Mouse (Mus musculus) cortical plate, adult 2 months (tissue): ENCODE results near the gene Hnrnpl. TPM values are rescaled to one million over a fixed set of nuclear protein-coding genes. Genes with fewer than 3 reads are reported as not detected.
A peak's percentile ranks its signal among the peaks of the same experiment; 100 is the strongest.

Source experiments
- H3K27ac ChIP-seq: fragments of 200-500 bp; 2 replicates; pipeline ENCODE4 v1.5.1; 2012; ENCODE audit warnings: low read length, control low read depth, inconsistent platforms; ENCODE audit not compliant: insufficient read depth
- H3K4me1 ChIP-seq: fragments of 200-500 bp; 2 replicates; pipeline ENCODE4 v1.6.1; 2011; ENCODE audit warnings: low read length; ENCODE audit not compliant: control insufficient read depth, insufficient read depth
- H3K4me3 ChIP-seq: fragments of 200-500 bp; 2 replicates; pipeline ENCODE4 v1.5.1; 2011; ENCODE audit warnings: mild to moderate bottlenecking, low read length, control low read depth; ENCODE audit not compliant: insufficient read depth
- CTCF ChIP-seq: fragments of 200-500 bp; IDR thresholded peaks from 2 replicates; pipeline ENCODE4 v1.5.1; 2011; ENCODE audit warnings: mild to moderate bottlenecking, control low read depth, low read length; ENCODE audit not compliant: insufficient read depth; ENCODE audit errors: extremely low read depth
- POLR2A ChIP-seq: fragments of 200-500 bp; IDR thresholded peaks from 2 replicates; pipeline ENCODE4 v1.6.1; 2011; ENCODE audit warnings: mild to moderate bottlenecking, low read length, control low read depth; ENCODE audit not compliant: insufficient read depth; ENCODE audit errors: extremely low read depth
- polyA plus RNA-seq: library from polyadenylated mRNA; depleted of rRNA; stranded (reverse); fragments of >200 nt; gene quantifications from 2 replicates; pipeline ENCODE4 v1.2.3, GENCODE M21; 2012

Hnrnpl gene
- polyA plus RNA-seq, 1 experiment: 350 TPM

- Histone ChIP-seq H3K27ac (no peak overlapping the region), H3K4me3 (no peak overlapping the region), H3K4me1 (no peaks in the 10 kb centered on the region)
- TF ChIP-seq POLR2A (no peak), CTCF (no peak)
Measured at GRCm38 (mm10) chr7:28789235-28789634, 19.1 kb upstream of the Hnrnpl start.

- 0 out of 2 replicates have a peak, but pooled peaks have one; percentile 14 for TF ChIP-seq POLR2A
- TF ChIP-seq CTCF: no peak
- Histone ChIP-seq H3K4me3 (no peak overlapping the region), H3K4me1 (no peaks in the 10 kb centered on the region), H3K27ac (no peak overlapping the region)
Measured at GRCm38 (mm10) chr7:28790066-28790806, 18.1 kb upstream of the Hnrnpl start.

- H3K27ac ChIP-seq: no peak overlapping the region
- H3K4me1 ChIP-seq: no peaks in the 10 kb centered on the region
- TF ChIP-seq CTCF (no peak), POLR2A (no peak)
- H3K4me3 ChIP-seq: no peak overlapping the region
Measured at GRCm38 (mm10) chr7:28791706-28792105, 16.6 kb upstream of the Hnrnpl start.

- no peak overlapping the region for H3K27ac ChIP-seq
- TF ChIP-seq CTCF (no peak), POLR2A (no peak)
- no peaks in the 10 kb centered on the region for H3K4me1 ChIP-seq
- H3K4me3 ChIP-seq: no peak overlapping the region
Measured at GRCm38 (mm10) chr7:28792391-28793185, 15.8 kb upstream of the Hnrnpl start.

- Histone ChIP-seq H3K4me3 (no peak overlapping the region), H3K4me1 (no peaks in the 10 kb centered on the region), H3K27ac (no peak overlapping the region)
- TF ChIP-seq CTCF: peak; percentile 40; the same call in 1 of the 2 replicates
- no peak for TF ChIP-seq POLR2A
Measured at GRCm38 (mm10) chr7:28793834-28794233, 14.5 kb upstream of the Hnrnpl start.

- no peak overlapping the region for H3K27ac ChIP-seq
- no peaks in the 10 kb centered on the region for H3K4me1 ChIP-seq
- H3K4me3 ChIP-seq: no peak overlapping the region
- no peak for TF ChIP-seq POLR2A
- TF ChIP-seq CTCF: no peak
Measured at GRCm38 (mm10) chr7:28794496-28794895, 13.8 kb upstream of the Hnrnpl start.

- TF ChIP-seq CTCF (no peak), POLR2A (no peak)
- H3K4me3 ChIP-seq: no peak overlapping the region
- no peaks in the 10 kb centered on the region for H3K4me1 ChIP-seq
- no peak overlapping the region for H3K27ac ChIP-seq
Measured at GRCm38 (mm10) chr7:28795832-28796231, 12.5 kb upstream of the Hnrnpl start.

- Histone ChIP-seq H3K4me1 (no peaks in the 10 kb centered on the region), H3K4me3 (0 out of 2 replicates have a peak overlapping the region, but pooled peaks have one; percentile 0), H3K27ac (no peak overlapping the region)
- TF ChIP-seq POLR2A (no peak), CTCF (peak; percentile 88)
Measured at GRCm38 (mm10) chr7:28796562-28796975, 11.8 kb upstream of the Hnrnpl start.

- no peak overlapping the region for H3K4me3 ChIP-seq
- H3K4me1 ChIP-seq: peaks cover 7% of the 10 kb centered on the region
- TF ChIP-seq POLR2A: no peak
- TF ChIP-seq CTCF: no peak
- H3K27ac ChIP-seq: no peak overlapping the region
Measured at GRCm38 (mm10) chr7:28799994-28800393, 8.3 kb upstream of the Hnrnpl start.
